ENCODE assay signal across 6 mouse cellular contexts in the genomic region with DNA sequence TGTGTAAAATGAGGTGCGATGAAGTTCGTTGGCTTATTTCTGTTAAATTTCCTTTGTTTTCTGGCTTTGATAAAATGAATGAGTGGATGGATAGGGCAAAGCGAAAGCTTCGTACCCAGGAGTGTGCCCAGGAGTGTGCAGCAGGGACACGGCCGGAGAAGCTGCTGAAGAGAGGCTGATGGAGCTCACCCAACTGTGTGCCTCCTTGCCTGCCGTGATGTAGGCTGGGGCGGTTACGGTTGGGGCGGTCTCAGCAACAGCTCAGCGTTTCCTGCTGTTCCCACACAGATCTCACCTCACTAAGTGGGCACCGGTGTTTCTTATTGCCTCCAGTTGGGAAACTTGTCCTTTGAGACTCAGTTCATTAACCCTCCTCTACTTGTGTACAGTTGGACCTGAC.
"Had no signal": no experiment of that assay in that cellular context is flagged by ENCODE, and none has a peak within 500 bp of the region (broad histone marks: within the 10 kb centered on the region; RNA-seq: fewer than 3 reads in every experiment).

No protein-coding gene starts in this region.

- H3K4me3 ChIP-seq: layer of hippocampus, adult 2 months; midbrain, embryonic 13.5 days; neural tube, embryonic 15.5 days had no signal

- H3K36me3 ChIP-seq: midbrain, embryonic 13.5 days; neural tube, embryonic 15.5 days had no signal

- H3K4me2 ChIP-seq: midbrain, embryonic 13.5 days; neural tube, embryonic 15.5 days had no signal

- H3K27me3 ChIP-seq: midbrain, embryonic 13.5 days; neural tube, embryonic 15.5 days had no signal

- H3K9me3 ChIP-seq: midbrain, embryonic 13.5 days; neural tube, embryonic 15.5 days had no signal

- ATAC-seq: intestine, postnatal 0 days had no signal

- H3K27ac ChIP-seq: layer of hippocampus, adult 2 months; liver, embryonic 14.5 days; midbrain, embryonic 13.5 days; neural tube, embryonic 15.5 days; stomach, postnatal 0 days had no signal

- H3K9ac ChIP-seq: liver, embryonic 14.5 days; midbrain, embryonic 13.5 days; neural tube, embryonic 15.5 days had no signal
